In genomic region chr17:56102158-56102557, GRCm38 (mm10) we compare ENCODE assay signal across 19 mouse cellular contexts. TPM values are rescaled to one million over a fixed set of nuclear protein-coding genes. Genes with fewer than 3 reads are reported as not detected.
A peak's percentile ranks its signal among the peaks of the same experiment; 100 is the strongest.
DNase-seq lines count a peak whose midpoint lies in the region; ATAC-seq and TF ChIP-seq lines count a peak whose summit lies in the region.
"Had no signal": no experiment of that assay in that cellular context is flagged by ENCODE, and none has a peak within 500 bp of the region (broad histone marks: within the 10 kb centered on the region; RNA-seq: fewer than 3 reads in every experiment).

No protein-coding gene starts in this region.

- intact Hi-C loops in gastrocnemius, adult 2 months (cut with DNase I) = no loop called here
- intact Hi-C loops in gastrocnemius, postnatal 36 days (cut with DNase I) = no loop called here
- intact Hi-C loops in heart, postnatal 25 days (cut with DNase I) = no loop called here

- WGBS in heart, embryonic 12.5 days = 90% methylated on average over 5 of the region's 5 CpGs
- WGBS in midbrain, embryonic 11.5 days = 93% methylated on average over 5 of the region's 5 CpGs
- WGBS in midbrain, postnatal 0 days = 93% methylated on average over 5 of the region's 5 CpGs

- H3K4me1 ChIP-seq in heart, embryonic 12.5 days (replicated peaks) = no peaks in the 10 kb centered on the region
- no peaks in the 10 kb centered on the region for H3K4me1 ChIP-seq in midbrain, embryonic 11.5 days (ENCODE audit: control insufficient read depth, insufficient read depth, low read length)
- no peaks in the 10 kb centered on the region for H3K4me1 ChIP-seq in midbrain, postnatal 0 days (ENCODE audit: insufficient read depth, low read length)
- H3K4me1 ChIP-seq: embryonic facial prominence, embryonic 10.5 days; kidney, embryonic 15.5 days had no signal

- no peak for TF ChIP-seq CTCF in gastrocnemius, adult 2 months (IDR thresholded peaks at IDR 0.05)
- no peak for TF ChIP-seq CTCF in midbrain, postnatal 0 days (IDR thresholded peaks at IDR 0.05)

- no peaks in the 10 kb centered on the region for H3K27me3 ChIP-seq in heart, embryonic 12.5 days (replicated peaks)
- no peaks in the 10 kb centered on the region for H3K27me3 ChIP-seq in midbrain, embryonic 11.5 days (ENCODE audit: control insufficient read depth, insufficient read depth, low read length)
- H3K27me3 ChIP-seq in midbrain, postnatal 0 days (ENCODE audit: insufficient read depth, low read length) = no peaks in the 10 kb centered on the region
- H3K27me3 ChIP-seq: kidney, embryonic 15.5 days had no signal

- no peaks in the 10 kb centered on the region for H3K9me3 ChIP-seq in heart, embryonic 12.5 days (replicated peaks)
- no peaks in the 10 kb centered on the region for H3K9me3 ChIP-seq in midbrain, embryonic 11.5 days (ENCODE audit: control insufficient read depth, low read length)
- H3K9me3 ChIP-seq in midbrain, postnatal 0 days (ENCODE audit: low read length) = no peaks in the 10 kb centered on the region
- H3K9me3 ChIP-seq: embryonic facial prominence, embryonic 10.5 days; G1E; kidney, embryonic 15.5 days had no signal

- no peak overlapping the region for H3K9ac ChIP-seq in heart, embryonic 12.5 days
- no peak overlapping the region for H3K9ac ChIP-seq in midbrain, embryonic 11.5 days (ENCODE audit: low read length)
- no peak overlapping the region for H3K9ac ChIP-seq in midbrain, postnatal 0 days (replicated peaks; ENCODE audit: low read length, poor library complexity, severe bottlenecking)
- H3K9ac ChIP-seq: kidney, embryonic 15.5 days had no signal

- 0 out of 2 replicates have a peak, but pooled peaks have one; percentile 8 for ATAC-seq in heart, embryonic 12.5 days (ENCODE audit: insufficient number of reproducible peaks, low FRiP score)
- no peak for ATAC-seq in midbrain, embryonic 11.5 days (ENCODE audit: low FRiP score)
- no peak for ATAC-seq in midbrain, postnatal 0 days (ENCODE audit: low FRiP score)
- ATAC-seq: CD4-positive, CD25-positive, alpha-beta regulatory T cell, adult 4 months; forebrain, embryonic 14.5 days; intestine, embryonic 16.5 days had no signal

- DNase-seq in gastrocnemius, adult 2 months = peak; percentile 44
- no peak for DNase-seq in gastrocnemius, postnatal 36 days
- no peak for DNase-seq in heart, postnatal 25 days (ENCODE audit: low spot score)
- peak; percentile 60 for DNase-seq in midbrain, embryonic 11.5 days (ENCODE audit: low spot score, missing footprints)
- DNase-seq in midbrain, postnatal 0 days (ENCODE audit: low spot score) = no peak
- DNase-seq: adrenal gland, postnatal 25 days; B cell, adult 2 months; cerebellum, adult 2 months; cerebellum, postnatal 10 days; gastrocnemius, postnatal 25 days; kidney, adult 2 months had no signal

- H3K36me3 ChIP-seq in heart, embryonic 12.5 days = peaks cover 68% of the 10 kb centered on the region
- H3K36me3 ChIP-seq in midbrain, embryonic 11.5 days (ENCODE audit: control insufficient read depth, insufficient read depth, low read length) = peaks cover 22% of the 10 kb centered on the region
- H3K36me3 ChIP-seq in midbrain, postnatal 0 days (ENCODE audit: insufficient read depth, low read length) = peaks cover 62% of the 10 kb centered on the region

- no peak overlapping the region for H3K4me3 ChIP-seq in gastrocnemius, adult 2 months
- H3K4me3 ChIP-seq in heart, embryonic 12.5 days = no peak overlapping the region
- no peak overlapping the region for H3K4me3 ChIP-seq in midbrain, embryonic 11.5 days (ENCODE audit: low read depth, low read length)
- no peak overlapping the region for H3K4me3 ChIP-seq in midbrain, postnatal 0 days (ENCODE audit: low read depth, low read length)
- H3K4me3 ChIP-seq: embryonic facial prominence, embryonic 10.5 days; kidney, embryonic 15.5 days had no signal

- peak overlapping the region; percentile 68 for H3K27ac ChIP-seq in gastrocnemius, adult 2 months
- H3K27ac ChIP-seq in heart, embryonic 12.5 days (ENCODE audit: poor library complexity, severe bottlenecking) = no peak overlapping the region
- no peak overlapping the region for H3K27ac ChIP-seq in midbrain, embryonic 11.5 days (ENCODE audit: low read depth, low read length)
- H3K27ac ChIP-seq in midbrain, postnatal 0 days (ENCODE audit: low read depth, low read length) = no peak overlapping the region
- H3K27ac ChIP-seq: embryonic facial prominence, embryonic 10.5 days; kidney, embryonic 15.5 days had no signal

- no peak overlapping the region for H3K4me2 ChIP-seq in heart, embryonic 12.5 days
- H3K4me2 ChIP-seq in midbrain, embryonic 11.5 days = no peak overlapping the region
- no peak overlapping the region for H3K4me2 ChIP-seq in midbrain, postnatal 0 days (ENCODE audit: low read depth, low read length, poor library complexity, severe bottlenecking)
- H3K4me2 ChIP-seq: kidney, embryonic 15.5 days had no signal

RNA-seq across cellular contexts. Expression of gene Plin4, which starts 7.4 kb away (rescaled TPM):
- total RNA-seq in gastrocnemius, adult 2 months (2021) = 100 to 1,000 TPM; 255 to 281 TPM
- 100 to 1,000 TPM; 242 to 290 TPM for total RNA-seq in gastrocnemius, postnatal 36 days (2021)
- polyA plus RNA-seq in heart, embryonic 12.5 days (2016; fragmentation: Nextera tagmentation; extraction: Ambion mirVana) = 0.05 and 0.12 TPM in 2 replicates
- total RNA-seq in heart, postnatal 25 days (2021) = 100 to 1,000 TPM; 135 to 136 TPM
- polyA plus RNA-seq in midbrain, embryonic 11.5 days (2014; fragmentation: Nextera tagmentation; extraction: Ambion mirVana) = 0.05 and 0.07 TPM in 2 replicates
- 0.42 and 0.55 TPM in 2 replicates for total RNA-seq in midbrain, postnatal 0 days (2014; rRNA removed)
- 0.04 and 0.05 TPM in 2 replicates for polyA plus RNA-seq in midbrain, postnatal 0 days (2015; fragmentation: Nextera tagmentation; extraction: Ambion mirVana)
- polyA plus RNA-seq: CD4-positive, CD25-positive, alpha-beta regulatory T cell, adult 4 months; G1E had no signal

RNA-seq across cellular contexts. Expression of gene Plin5, which starts 15.2 kb away (rescaled TPM):
- total RNA-seq in gastrocnemius, adult 2 months (2021) = 10 to 100 TPM; 22.9 to 55.7 TPM
- total RNA-seq in gastrocnemius, postnatal 36 days (2021) = 10 to 100 TPM; 26.5 to 43.5 TPM
- 0.09 and 0.17 TPM in 2 replicates for polyA plus RNA-seq in heart, embryonic 12.5 days (2016; fragmentation: Nextera tagmentation; extraction: Ambion mirVana)
- total RNA-seq in heart, postnatal 25 days (2021) = 100 to 1,000 TPM; 143 to 166 TPM
- 0.07 TPM in 1 of 2 replicates, not detected in the other for polyA plus RNA-seq in midbrain, embryonic 11.5 days (2014; fragmentation: Nextera tagmentation; extraction: Ambion mirVana)
- total RNA-seq in midbrain, postnatal 0 days (2014; rRNA removed) = 4.3 and 4.5 TPM in 2 replicates
- polyA plus RNA-seq in midbrain, postnatal 0 days (2015; fragmentation: Nextera tagmentation; extraction: Ambion mirVana) = 4.8 and 5.9 TPM in 2 replicates
- total RNA-seq: G1E had no signal
- polyA plus RNA-seq: CD4-positive, CD25-positive, alpha-beta regulatory T cell, adult 4 months; G1E had no signal

RNA-seq across cellular contexts. Expression of gene Lrg1, which starts 19.6 kb away (rescaled TPM):
- 10 to 100 TPM; 13.2 to 25.5 TPM for total RNA-seq in gastrocnemius, adult 2 months (2021)
- total RNA-seq in gastrocnemius, postnatal 36 days (2021) = 10 to 100 TPM; 14.9 to 15.7 TPM
- 0.18 TPM in 1 of 2 replicates, not detected in the other for polyA plus RNA-seq in heart, embryonic 12.5 days (2016; fragmentation: Nextera tagmentation; extraction: Ambion mirVana)
- total RNA-seq in heart, postnatal 25 days (2021) = 10 to 100 TPM; 53.8 to 55.0 TPM
- 0.15 TPM in 1 of 2 replicates, not detected in the other for polyA plus RNA-seq in midbrain, embryonic 11.5 days (2014; fragmentation: Nextera tagmentation; extraction: Ambion mirVana)
- 0.47 and 0.49 TPM in 2 replicates for total RNA-seq in midbrain, postnatal 0 days (2014; rRNA removed)
- polyA plus RNA-seq in midbrain, postnatal 0 days (2015; fragmentation: Nextera tagmentation; extraction: Ambion mirVana) = 0.43 and 0.66 TPM in 2 replicates
- total RNA-seq: G1E had no signal
- polyA plus RNA-seq: CD4-positive, CD25-positive, alpha-beta regulatory T cell, adult 4 months; forebrain, embryonic 14.5 days; G1E; hindbrain, embryonic 11.5 days had no signal

RNA-seq across cellular contexts. Expression of gene Hdgfl2, which starts 22.7 kb away (rescaled TPM):
- total RNA-seq in gastrocnemius, adult 2 months (2021) = 10 to 100 TPM; 23.8 to 26.3 TPM
- 10 to 100 TPM; 20.2 to 26.5 TPM for total RNA-seq in gastrocnemius, postnatal 36 days (2021)
- polyA plus RNA-seq in heart, embryonic 12.5 days (2016; fragmentation: Nextera tagmentation; extraction: Ambion mirVana) = 93.1 and 95.1 TPM in 2 replicates
- 10 to 100 TPM; 33.6 to 36.4 TPM for total RNA-seq in heart, postnatal 25 days (2021)
- polyA plus RNA-seq in midbrain, embryonic 11.5 days (2014; fragmentation: Nextera tagmentation; extraction: Ambion mirVana) = 104 and 121 TPM in 2 replicates
- total RNA-seq in midbrain, postnatal 0 days (2014; rRNA removed) = 59.6 and 72.1 TPM in 2 replicates
- 120 and 123 TPM in 2 replicates for polyA plus RNA-seq in midbrain, postnatal 0 days (2015; fragmentation: Nextera tagmentation; extraction: Ambion mirVana)

RNA-seq across cellular contexts. Expression of gene Ubxn6, which starts 27.3 kb away (rescaled TPM):
- total RNA-seq in gastrocnemius, adult 2 months (2021) = 10 to 100 TPM; 55.6 to 64.3 TPM
- total RNA-seq in gastrocnemius, postnatal 36 days (2021) = 10 to 100 TPM; 47.7 to 50.9 TPM
- 35.5 and 39.8 TPM in 2 replicates for polyA plus RNA-seq in heart, embryonic 12.5 days (2016; fragmentation: Nextera tagmentation; extraction: Ambion mirVana)
- 10 to 100 TPM; 49.7 to 51.5 TPM for total RNA-seq in heart, postnatal 25 days (2021)
- polyA plus RNA-seq in midbrain, embryonic 11.5 days (2014; fragmentation: Nextera tagmentation; extraction: Ambion mirVana) = 43.2 and 48.4 TPM in 2 replicates
- 76.9 and 123 TPM in 2 replicates for total RNA-seq in midbrain, postnatal 0 days (2014; rRNA removed)
- polyA plus RNA-seq in midbrain, postnatal 0 days (2015; fragmentation: Nextera tagmentation; extraction: Ambion mirVana) = 84.8 and 89.9 TPM in 2 replicates

Comparison
In these comparisons a context has a peak if more than half of its experiments do, and no peak if none do; other contexts are left out.
1. DNase-seq: peak in gastrocnemius, adult 2 months (single experiment) and midbrain, embryonic 11.5 days (single experiment); none in gastrocnemius, postnatal 36 days (0 of 2), heart, postnatal 25 days (single experiment) and midbrain, postnatal 0 days (single experiment).
2. RNA of gene Plin4, which starts 7.4 kb away (total RNA-seq): 242 to 290 TPM in gastrocnemius, postnatal 36 days, 255 to 281 TPM in gastrocnemius, adult 2 months and 135 to 136 TPM in heart, postnatal 25 days; 0.42 to 0.55 TPM in midbrain, postnatal 0 days; every median in the first group is over 10 times any median in the second.